Mouse (Mus musculus) left cerebral cortex, postnatal 10 days (tissue): ENCODE data around the gene Cox6a1. TPM values are rescaled to one million over a fixed set of nuclear protein-coding genes. Genes with fewer than 3 reads are reported as not detected.
"Not testable (repeated sequence)": the region's sequence is repeated elsewhere in the genome, so short reads cannot be mapped to it uniquely, and the experiment has no call there.

ENCODE experiments used
- DNase-seq, 2 experiments: peaks; one replicate each; pipeline ENCODE4 v3.0.0; 2021 to 2022; ENCODE audit warnings: low spot score in 2 of 2, mixed read lengths in 1 of 2; ENCODE audit errors: extremely low spot score in 1 of 2
- intact Hi-C: fragments of 180-260 bp; cut with DNase I; formaldehyde crosslinking; loops from one replicate; pipeline ENCODE4 v1.15.1; 2025
- total RNA-seq, 2 experiments: library from RNA; stranded (reverse); gene quantifications; 2 replicates each; pipeline ENCODE4 v1.2.3; 2021

Cox6a1 gene
- total RNA-seq: 100 to 1,000 TPM; 685 to 725 TPM

DNA sequence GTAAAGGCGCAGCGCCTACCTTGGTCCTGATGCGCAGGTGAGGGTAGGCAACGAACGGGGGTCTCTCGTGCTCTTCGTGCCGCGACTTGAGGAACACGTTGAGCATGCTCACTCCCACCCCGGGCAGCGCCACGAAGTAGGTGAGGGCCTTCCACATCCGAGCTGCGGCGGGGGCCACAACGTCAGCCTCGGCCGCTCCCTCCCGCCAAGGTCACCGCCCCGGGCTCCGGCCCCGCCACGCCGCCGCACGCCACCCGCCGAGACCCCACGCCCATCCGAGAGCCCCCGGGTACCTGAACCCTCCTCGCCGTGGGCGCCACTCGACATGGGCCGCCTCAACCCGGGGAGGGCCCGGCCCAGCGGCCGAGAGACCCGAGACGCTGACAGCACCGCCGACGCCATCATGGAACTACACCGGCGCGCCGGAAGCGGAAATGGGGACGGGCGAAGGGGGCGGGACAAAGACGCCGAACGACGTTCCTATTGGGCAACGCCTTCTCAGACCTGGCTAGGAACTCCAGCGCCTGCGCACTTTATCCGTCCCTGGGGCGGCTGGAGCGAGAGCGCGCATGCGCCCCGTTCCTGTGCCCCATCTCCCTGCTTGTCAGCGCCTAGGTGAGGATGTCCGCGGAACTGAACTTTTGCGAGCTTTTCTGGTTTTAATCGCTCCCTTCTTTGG is at the start of gene Cox6a1:
Gene Cox6a1, minus strand, starts transcription at position 436 of the 679 bp plus-strand sequence.
- DNase-seq: peak; percentile 97 to 98
- intact Hi-C loops: loop anchor here (5.0 kb wide), 1 partner anchor 46 kb away; the partner anchor contains the start of gene Dynll1

DNA sequence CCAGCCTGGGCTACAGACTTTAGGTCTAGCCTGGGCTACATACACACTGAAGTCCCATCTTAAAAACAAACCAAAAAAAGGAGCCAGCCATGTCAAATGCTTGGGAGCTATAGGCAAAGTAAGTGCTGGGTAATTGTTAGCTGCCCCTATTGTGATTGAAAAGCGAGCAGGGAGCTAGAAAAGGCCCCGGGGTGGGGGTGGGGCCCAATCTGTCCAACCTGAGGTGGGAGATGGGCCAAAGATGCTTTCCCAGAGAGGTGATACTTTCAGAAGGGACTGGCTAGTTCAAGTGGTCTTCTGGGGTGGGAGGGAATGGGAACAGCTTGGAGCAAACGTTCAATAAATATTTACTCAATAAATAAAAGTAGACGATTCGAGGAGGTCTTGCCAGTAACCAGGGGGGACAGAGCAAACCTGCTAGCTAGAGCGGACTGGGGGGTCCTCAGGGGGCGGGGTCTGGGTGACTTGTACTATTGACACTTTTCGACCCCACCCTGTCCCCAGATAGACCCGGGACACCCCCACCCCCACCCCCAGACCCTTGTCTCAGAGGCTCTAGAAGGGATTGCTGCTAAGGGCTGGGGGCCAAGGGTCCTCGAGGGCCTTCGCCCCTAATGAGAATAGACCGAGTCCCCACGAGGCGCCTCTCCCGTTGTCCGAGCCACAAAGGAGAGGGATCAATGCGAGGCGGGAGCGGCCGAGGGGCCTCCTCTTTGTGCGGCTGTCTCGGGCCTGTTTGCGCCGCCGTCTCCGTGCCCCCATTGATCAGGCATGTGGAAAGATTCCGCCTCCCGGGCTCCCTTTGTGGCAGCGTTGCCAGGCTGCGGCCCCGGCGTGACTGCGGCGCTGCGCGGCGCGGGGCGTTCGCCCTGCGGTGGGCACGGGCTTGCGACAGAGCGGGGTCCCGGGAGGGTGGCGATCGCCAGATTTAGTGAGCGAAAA is 49.3 kb upstream of the Cox6a1 start:
- DNase-seq: peak; percentile 31 to 69
- intact Hi-C loops: no loop called here

DNA sequence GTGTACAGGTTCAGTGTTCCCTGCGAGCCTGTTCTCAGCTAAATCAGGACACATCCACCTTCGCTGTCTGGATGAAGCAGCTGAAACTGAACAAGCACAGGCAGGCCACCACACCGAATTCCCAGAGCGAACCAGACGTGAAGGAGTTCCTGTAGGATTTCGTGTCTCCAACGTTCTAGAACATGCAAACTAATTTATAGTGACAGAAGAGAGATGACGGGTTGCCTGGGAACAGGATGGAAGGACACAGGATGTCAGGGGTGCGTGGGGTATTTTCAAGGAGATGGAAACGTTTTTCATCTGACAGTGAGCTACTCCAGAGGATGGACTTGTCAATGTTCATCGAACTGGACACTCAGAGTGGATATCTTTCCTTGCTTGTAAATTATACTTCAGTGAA is 47.9 kb upstream of the Cox6a1 start:
- no peak for DNase-seq
- intact Hi-C loops: no loop called here

DNA sequence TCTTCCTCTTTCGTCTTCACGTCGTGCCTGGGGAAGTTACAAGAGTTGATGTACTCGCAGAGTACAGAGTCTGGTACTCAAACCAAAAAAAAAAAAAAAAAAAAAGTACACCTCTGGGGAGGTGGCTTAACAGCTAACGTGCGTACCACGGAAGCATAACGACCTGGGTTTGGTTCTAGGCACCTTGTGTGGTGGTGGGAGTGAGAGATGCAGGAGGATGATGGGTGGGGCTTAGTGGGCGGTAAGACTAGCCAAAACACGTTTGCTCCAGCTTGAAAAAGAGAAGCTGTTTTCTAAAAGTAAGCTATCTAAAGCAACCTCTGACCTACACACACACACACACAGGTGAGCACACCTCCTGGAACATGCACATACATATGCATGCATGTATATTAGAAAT is 46.1 kb upstream of the Cox6a1 start:
- intact Hi-C loops: no loop called here
- no peak for DNase-seq

DNA sequence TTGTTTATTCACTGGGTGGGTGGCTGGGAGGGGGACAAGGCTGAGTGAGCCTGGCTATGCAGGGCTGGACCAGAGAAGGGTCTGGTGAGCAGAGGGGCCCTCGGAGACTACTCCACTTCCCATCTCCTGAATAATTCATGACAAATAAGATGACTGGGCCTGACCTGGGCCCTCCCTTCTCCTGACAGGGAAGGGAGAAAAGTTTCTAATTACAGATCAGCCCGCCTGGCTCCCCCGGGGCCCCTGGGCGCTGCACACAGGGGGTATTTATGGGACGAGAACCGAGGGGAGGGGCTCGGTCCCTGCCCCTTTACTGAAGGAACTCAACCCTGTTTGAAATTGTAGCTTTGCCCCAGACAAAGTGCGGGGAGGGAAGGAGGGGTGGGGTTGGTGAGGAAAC is 45.4 kb upstream of the Cox6a1 start:
- intact Hi-C loops: no loop called here
- DNase-seq: no peak

DNA sequence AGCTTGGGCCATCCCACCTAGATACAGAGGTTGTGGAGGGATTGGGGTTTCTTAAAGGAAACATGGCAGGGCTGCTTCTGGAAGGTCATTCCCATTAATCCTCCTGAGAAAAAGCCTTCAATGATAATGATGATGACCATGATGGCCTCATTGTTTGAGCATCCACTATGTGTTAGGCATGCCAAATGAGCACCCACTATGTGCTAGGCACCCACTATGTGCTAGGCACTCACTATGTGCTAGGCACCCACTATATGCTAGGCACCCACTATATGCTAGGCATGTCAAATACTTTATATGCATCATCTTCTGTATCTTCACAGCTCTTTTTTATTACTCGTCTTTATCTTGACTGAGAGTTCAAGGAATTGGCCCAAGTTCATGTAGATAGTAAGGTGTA is 44.2 kb upstream of the Cox6a1 start:
- intact Hi-C loops: no loop called here

DNA sequence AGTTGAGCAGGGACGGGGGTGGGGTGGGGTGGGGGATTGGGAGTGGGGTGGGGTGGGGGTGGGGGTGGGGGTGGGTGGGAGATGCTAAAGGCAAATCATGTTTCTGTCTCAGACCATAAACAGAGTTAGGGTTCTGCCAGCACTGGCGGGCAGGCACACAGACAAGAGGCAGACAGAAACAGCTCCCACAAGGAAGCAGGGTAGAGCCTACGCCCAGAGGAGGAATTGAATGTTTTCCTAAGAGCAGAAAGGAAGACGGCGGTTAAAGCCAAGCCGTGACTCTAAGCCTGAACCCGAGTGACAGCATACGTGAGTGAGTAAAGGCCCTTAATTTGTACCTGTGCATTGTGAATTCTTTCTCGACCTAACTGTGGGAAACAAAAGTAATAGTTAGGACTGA is 43.2 kb upstream of the Cox6a1 start:
- no peak for DNase-seq
- intact Hi-C loops: no loop called here

More for the DNA sequence above, 44.2 kb upstream of the Cox6a1 start:
- no peak for DNase-seq

DNA sequence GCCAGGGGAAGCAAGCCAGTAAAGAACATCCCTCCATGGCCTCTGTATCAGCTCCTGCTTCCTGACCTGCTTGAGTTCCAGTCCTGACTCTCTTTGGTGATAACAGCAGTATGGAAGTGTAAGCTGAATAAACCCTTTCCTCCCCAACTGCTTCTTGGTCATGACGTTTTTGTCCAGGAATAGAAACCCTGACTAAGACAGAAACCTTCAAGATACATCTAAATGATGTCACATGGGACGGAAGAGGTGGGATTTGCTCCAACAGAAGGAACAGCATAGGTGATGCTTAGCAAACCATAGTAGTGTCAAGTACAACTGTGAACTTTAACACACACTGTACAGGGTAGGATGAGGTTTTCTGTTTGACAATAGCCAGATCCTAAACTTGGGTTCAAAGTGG is 30.1 kb upstream of the Cox6a1 start:
- intact Hi-C loops, DNase-seq: not testable (repeated sequence)

DNA sequence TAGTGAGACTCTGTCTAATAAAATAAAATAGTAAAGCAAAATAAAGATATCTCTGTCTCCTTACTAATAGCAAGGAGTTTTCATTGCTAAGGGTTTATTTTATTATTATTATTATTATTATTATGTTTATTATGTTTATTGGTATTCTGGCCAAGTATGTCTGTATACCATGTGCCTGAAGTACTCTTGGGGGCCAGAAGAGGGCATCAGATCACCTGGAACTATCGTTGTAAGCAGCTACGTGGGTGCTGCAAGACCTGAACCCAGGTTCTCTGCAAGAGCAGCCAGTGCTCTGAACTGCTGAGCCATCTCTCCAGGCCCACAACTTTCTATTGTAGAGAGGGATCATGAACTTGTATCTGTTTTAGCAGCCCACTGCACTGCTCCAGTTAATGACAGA is 26.7 kb upstream of the Cox6a1 start:
- no peak for DNase-seq
- intact Hi-C loops: no loop called here

DNA sequence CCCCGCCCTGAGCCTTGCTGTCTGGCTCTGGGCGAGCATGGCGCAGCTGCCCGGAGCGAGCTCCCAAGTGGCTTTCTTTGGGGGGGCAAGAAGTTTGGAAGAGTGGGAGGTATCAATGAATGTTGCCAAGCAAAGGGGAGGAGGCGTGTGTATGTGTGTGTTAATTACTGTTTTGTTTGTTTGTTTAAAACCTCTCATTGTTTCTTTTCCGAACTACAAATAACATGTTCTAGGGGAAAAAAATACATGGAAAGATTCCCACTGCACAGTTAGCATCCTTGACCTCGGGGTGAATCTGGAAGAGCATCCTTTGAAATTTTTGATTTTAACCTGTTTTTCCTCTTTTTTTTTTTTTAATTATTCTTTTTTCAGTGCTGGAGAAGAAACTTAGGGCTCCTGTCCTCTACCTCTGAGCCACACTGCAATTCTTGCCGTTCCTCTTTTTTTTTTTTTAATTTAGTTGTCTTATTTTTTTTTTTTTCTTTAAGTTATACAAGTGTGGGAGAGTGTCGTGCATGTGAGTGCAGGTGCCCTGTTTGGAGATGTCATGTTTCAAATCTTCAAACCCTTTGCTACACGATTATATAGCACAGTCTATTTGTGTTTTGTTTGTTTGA is 25.5 kb upstream of the Cox6a1 start:
- DNase-seq: no peak
- intact Hi-C loops: no loop called here

DNA sequence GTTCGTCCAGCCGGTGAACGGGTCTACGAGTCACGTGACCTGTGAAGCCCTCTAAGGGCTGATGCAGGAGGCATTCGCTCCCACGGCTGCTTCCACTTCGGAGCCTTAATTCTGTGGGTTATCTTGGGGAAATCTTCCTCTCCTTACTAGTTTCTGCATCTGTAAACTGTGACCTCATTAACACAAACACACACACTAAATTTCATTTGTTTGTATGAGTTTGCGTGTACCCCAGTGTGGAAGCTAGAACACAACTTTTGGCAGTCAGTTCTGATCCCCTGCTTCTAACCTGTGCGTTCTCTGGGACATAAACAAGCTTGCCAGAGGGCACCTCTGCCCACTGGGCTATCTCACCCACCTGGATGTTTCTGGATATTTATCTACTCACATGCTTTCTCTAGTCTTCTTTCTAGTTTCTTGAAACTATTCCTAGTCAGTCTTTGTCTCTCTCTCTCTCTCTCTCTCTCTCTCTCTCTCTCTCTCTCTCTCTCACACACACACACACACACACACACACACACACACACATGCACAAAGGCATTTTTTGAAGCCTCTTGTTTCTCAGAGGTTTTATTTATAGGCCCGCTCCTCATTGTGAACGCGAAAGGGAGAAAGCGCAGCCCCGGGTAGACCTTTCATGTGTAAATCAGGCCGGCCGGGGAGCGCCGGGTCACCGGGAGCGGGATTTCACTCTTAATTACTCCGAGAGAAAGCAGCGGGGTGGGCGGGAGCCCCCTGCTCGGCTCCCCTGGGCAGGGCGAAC is 24.8 kb upstream of the Cox6a1 start:
- DNase-seq: peak; percentile 25 to 41
- intact Hi-C loops: no loop called here

DNA sequence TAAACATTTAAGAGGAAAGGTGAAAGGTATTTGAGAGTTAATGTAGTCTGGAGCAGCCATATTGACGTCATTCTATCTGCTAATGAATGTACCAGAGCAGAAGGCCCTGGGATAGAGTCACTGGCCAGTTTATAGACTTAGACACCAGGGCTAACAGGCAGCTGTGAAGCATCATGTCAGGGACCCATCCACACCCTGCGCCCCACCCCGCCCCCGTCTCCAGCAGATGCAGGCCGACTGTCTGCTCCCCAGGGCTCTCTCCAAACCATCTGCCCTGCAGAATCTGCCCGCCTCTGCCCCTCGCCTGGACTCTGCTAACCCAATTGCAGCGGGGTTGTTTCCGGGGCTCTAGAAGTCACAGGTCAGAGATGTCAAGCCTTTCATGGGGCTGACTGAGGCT is 23.0 kb upstream of the Cox6a1 start:
- intact Hi-C loops: no loop called here
- DNase-seq: no peak

DNA sequence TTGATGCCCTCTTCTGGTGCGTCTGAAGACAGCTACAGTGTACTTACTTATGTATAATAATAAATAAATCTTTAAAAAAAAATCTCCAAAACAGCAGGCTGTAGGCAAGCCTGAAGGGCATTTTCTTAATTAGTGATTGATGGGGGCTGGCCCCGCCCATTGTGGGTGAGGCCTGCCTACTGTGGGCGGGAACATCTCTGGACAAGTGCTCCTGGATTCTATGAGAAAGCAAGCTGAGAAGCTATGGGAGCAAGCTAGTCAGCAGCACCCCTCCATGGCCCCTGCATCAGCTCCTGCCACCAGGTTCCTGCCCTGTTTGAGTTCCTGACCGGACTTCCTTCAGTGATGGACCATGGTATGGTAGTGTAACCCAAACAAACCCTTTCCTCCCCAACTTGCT is 16.0 kb upstream of the Cox6a1 start:
- no peak for DNase-seq
- intact Hi-C loops: no loop called here

DNA sequence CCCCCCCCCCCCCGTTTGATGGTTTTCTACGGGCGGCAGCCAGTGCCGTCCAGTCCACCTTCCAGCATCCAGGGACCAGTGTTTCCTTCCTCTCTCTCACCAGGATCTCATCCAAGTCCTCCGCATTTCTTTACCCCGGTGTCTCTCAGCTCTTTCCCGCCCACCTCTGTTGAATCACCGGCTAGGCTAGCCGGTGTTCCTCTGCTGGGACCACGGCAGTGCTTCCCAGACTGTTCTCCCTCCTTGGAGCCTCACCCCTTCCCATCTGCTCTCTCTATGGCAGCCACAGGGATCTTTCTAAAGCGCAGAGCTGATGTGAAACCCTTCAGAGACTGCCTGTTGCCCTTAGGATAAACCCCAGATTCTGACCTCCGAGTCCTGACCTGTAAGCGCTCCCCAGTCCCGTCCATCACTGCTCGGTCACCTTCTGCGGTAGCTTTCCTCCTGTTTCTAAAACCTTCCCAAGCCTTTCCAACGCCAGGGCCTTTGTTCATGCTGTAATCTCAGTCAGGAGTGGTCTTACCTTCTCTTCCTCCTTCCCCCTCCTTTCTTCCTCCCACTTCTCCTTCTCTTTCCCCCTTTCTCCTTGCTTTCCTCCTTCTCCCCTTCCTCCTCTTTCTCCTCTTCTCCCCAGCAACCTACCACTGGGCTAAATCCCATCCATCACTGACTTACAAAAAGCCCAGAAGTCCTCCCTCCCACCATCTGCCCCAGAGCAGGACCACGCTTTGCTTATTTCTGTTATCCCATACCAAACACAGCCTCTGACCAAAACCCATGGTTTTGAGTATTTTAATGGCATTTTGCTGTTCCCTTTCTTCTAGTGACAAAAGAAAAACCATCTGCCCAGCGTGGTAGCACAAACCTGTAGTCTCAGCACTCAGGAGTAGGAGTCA is 14.3 kb upstream of the Cox6a1 start:
- intact Hi-C loops: no loop called here
- peak; percentile 41 to 48 for DNase-seq

DNA sequence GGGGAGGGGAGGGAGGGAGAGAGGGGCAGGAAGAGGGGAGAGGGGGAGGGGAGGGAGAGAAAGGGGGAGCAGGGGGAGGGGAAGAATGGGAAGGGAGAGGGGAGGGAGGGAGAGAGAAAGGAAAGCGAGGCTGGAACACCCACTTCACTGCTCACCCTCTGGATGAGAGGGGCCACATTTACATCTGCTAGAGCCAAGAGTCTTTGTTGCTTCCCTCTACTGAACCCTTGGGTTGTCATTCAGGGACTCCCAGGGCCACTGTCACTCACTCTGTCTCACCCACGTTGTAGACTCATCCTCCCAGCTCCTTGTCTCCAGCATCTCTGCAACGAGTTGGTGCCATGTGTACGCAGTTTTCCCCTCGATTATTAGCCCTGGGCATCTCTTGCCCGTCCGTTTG is 13.4 kb upstream of the Cox6a1 start:
- DNase-seq: no peak
- intact Hi-C loops: no loop called here

DNA sequence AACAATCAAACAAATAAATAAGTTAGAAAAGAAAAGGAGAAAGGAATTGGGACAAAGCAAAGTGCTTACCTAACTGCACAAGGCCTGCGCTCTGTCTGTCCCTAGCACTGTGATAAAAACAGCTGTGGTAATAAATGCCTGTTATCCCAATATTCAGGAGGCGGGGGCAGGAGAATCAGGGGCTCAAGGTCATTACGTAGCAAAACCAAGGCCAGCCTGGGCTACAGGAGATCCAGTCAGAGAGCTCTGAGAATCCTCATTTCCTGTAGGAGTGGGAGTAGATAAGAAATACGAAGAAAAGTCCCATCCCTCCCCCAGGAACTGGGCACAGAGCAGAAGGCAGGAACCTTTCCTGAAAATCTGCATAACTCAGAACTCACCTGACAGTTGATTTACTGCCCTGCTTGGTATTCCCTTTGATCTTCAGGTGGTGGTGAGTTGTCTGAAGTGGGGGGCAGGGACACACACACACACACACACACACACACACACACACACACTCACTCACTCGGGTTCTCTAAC is 11.1 kb upstream of the Cox6a1 start:
- intact Hi-C loops: loop anchor here (2.0 kb wide), 1 partner anchor 81 kb away; no protein-coding TSS in a partner anchor
- DNase-seq: no peak

DNA sequence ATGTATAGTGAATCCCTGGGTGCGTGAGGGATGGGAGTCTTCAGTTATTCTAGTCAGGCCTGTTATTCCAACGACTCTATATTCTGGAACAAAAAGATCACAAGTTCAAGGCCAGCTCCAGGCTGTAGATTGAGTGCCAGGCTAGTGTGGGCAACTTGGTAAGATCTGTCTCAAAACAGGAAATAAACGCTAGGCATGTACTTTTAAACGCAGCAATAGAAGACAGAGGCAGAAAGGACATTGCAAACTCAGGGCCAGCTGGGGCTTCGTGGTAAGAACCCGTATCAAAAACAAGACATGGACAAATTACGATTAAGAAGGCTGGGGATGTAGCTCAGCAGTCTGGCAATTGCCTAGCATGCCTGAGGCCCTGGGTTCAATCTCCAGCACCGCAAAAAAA is 10.7 kb upstream of the Cox6a1 start:
- no peak for DNase-seq
- intact Hi-C loops: loop anchor here (2.0 kb wide), 1 partner anchor 81 kb away; no protein-coding TSS in a partner anchor

DNA sequence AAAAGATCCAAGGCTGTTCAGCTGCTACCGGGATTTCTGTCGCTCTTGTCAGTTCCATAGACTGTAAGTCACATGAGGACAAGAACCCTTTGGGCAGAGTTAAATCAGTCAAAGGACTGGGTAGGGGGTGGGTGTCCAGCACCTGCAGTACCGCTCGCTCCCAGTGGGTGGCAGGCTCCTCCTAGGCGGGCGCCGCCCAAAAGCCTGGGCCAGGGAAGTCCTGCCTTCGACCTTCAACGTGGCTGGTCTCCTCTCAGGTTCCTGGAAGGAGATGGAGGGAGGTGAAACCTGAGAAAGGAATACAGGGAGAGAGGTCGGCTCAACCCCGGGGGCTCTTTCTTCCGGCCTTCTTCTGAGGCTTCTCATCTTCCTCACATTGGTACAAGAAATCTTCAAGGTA is 10.1 kb upstream of the Cox6a1 start:
- peak; percentile 62 to 85 for DNase-seq
- intact Hi-C loops: loop anchor here (2.0 kb wide), 1 partner anchor 82 kb away; no protein-coding TSS in a partner anchor
